Comparison of ENCODE assay signal across 19 mouse cellular contexts in genomic region chr12:84366971-84367370, GRCm38 (mm10). TPM values are rescaled to one million over a fixed set of nuclear protein-coding genes. Genes with fewer than 3 reads are reported as not detected.
DNase-seq lines count a peak whose midpoint lies in the region; ATAC-seq lines count a peak whose summit lies in the region.
"Had no signal": no experiment of that assay in that cellular context is flagged by ENCODE, and none has a peak within 500 bp of the region (broad histone marks: within the 10 kb centered on the region; RNA-seq: fewer than 3 reads in every experiment).

No protein-coding gene starts in this region.

- no peaks in the 10 kb centered on the region for H3K27me3 ChIP-seq in midbrain, embryonic 11.5 days (ENCODE audit: control insufficient read depth, insufficient read depth, low read length)
- no peaks in the 10 kb centered on the region for H3K27me3 ChIP-seq in midbrain, embryonic 13.5 days
- H3K27me3 ChIP-seq: embryonic facial prominence, embryonic 12.5 days; liver, embryonic 15.5 days; megakaryocyte, embryonic 14.5 days had no signal

- no peak overlapping the region for H3K9ac ChIP-seq in midbrain, embryonic 11.5 days (ENCODE audit: low read length)
- H3K9ac ChIP-seq in midbrain, embryonic 13.5 days (replicated peaks) = no peak overlapping the region
- H3K9ac ChIP-seq: embryonic facial prominence, embryonic 12.5 days; forebrain, postnatal 0 days; liver, embryonic 15.5 days had no signal

- peaks cover 5% of the 10 kb centered on the region for H3K4me1 ChIP-seq in midbrain, embryonic 11.5 days (ENCODE audit: control insufficient read depth, insufficient read depth, low read length)
- H3K4me1 ChIP-seq in midbrain, embryonic 13.5 days (replicated peaks) = peaks cover 16% of the 10 kb centered on the region

- no peak overlapping the region for H3K4me3 ChIP-seq in midbrain, embryonic 11.5 days (ENCODE audit: low read depth, low read length)
- no peak overlapping the region for H3K4me3 ChIP-seq in midbrain, embryonic 13.5 days (replicated peaks)
- H3K4me3 ChIP-seq: embryonic facial prominence, embryonic 12.5 days; liver, embryonic 15.5 days; megakaryocyte, embryonic 14.5 days had no signal

- peaks cover 16% of the 10 kb centered on the region for H3K36me3 ChIP-seq in midbrain, embryonic 11.5 days (ENCODE audit: control insufficient read depth, insufficient read depth, low read length)
- peaks cover 48% of the 10 kb centered on the region for H3K36me3 ChIP-seq in midbrain, embryonic 13.5 days

- peak; percentile 10 for DNase-seq in midbrain, embryonic 11.5 days (ENCODE audit: low spot score, missing footprints)
- peak; percentile 14 for DNase-seq in CD4-positive helper T cell, adult 2 months (ENCODE audit: low read depth, low spot score)
- peak; percentile 19 for DNase-seq in c-Kit-negative CD71-positive TER-119-positive erythroid progenitor cells, embryonic 14.5 days (ENCODE audit: low read depth, low spot score)
- no peak for DNase-seq in frontal cortex, adult 2 months (ENCODE audit: extremely low spot score in 1 of 2, low spot score in 1 of 2)
- no peak for DNase-seq in Muller cell, postnatal 12 days (ENCODE audit: inconsistent ontology term)
- no peak for DNase-seq in gastrocnemius, postnatal 10 days
- DNase-seq: cerebellum, adult 9-11 months; forebrain, postnatal 0 days; heart, postnatal 10 days; kidney, adult 2 months; lung, postnatal 14 days; retina, postnatal 1 day had no signal

- ATAC-seq in midbrain, embryonic 11.5 days (ENCODE audit: low FRiP score) = no peak
- no peak for ATAC-seq in midbrain, embryonic 13.5 days
- ATAC-seq in megakaryocyte progenitor cell, adult 5-6 weeks (replicated peaks; ENCODE audit: poor library complexity) = peak; percentile 63
- ATAC-seq: forebrain, postnatal 0 days had no signal

- H3K4me2 ChIP-seq in midbrain, embryonic 11.5 days = no peak overlapping the region
- H3K4me2 ChIP-seq in midbrain, embryonic 13.5 days (replicated peaks) = no peak overlapping the region
- H3K4me2 ChIP-seq: embryonic facial prominence, embryonic 12.5 days; heart, embryonic 11.5 days; liver, embryonic 15.5 days had no signal

- WGBS in midbrain, embryonic 11.5 days = 67% methylated on average over 9 of the region's 9 CpGs
- WGBS in midbrain, embryonic 13.5 days = 67% methylated on average over 9 of the region's 9 CpGs

- no peak overlapping the region for H3K27ac ChIP-seq in midbrain, embryonic 11.5 days (ENCODE audit: low read depth, low read length)
- no peak overlapping the region for H3K27ac ChIP-seq in midbrain, embryonic 13.5 days
- H3K27ac ChIP-seq: embryonic facial prominence, embryonic 12.5 days; liver, embryonic 15.5 days had no signal

- H3K9me3 ChIP-seq in midbrain, embryonic 11.5 days (ENCODE audit: control insufficient read depth, low read length) = no peaks in the 10 kb centered on the region
- H3K9me3 ChIP-seq in midbrain, embryonic 13.5 days = no peaks in the 10 kb centered on the region
- H3K9me3 ChIP-seq: embryonic facial prominence, embryonic 12.5 days; liver, embryonic 15.5 days; megakaryocyte, embryonic 14.5 days had no signal

RNA-seq across cellular contexts. Expression of gene Fam161b, which starts 5.3 kb away (rescaled TPM):
- 7.3 and 10.0 TPM in 2 replicates for polyA plus RNA-seq in midbrain, embryonic 11.5 days (2014; fragmentation: Nextera tagmentation; extraction: Ambion mirVana)
- 17.7 and 20.6 TPM in 2 replicates for polyA plus RNA-seq in midbrain, embryonic 13.5 days (2015; fragmentation: Nextera tagmentation; extraction: Ambion mirVana)
- 0.42 and 0.54 TPM in 2 replicates for total RNA-seq in megakaryocyte progenitor cell, adult 5-6 weeks (2015)
- 0.57 and 1.0 TPM in 2 replicates for total RNA-seq in megakaryocyte progenitor cell, adult 5-6 weeks (2017)
- polyA plus RNA-seq in frontal cortex, adult 2 months (2012; rRNA removed) = 15.1 and 15.5 TPM in 2 replicates
- total RNA-seq in gastrocnemius, postnatal 10 days (2021) = under 1 TPM; 0.42 to 0.65 TPM

RNA-seq across cellular contexts. Expression of gene Coq6, which starts 5.5 kb away (rescaled TPM):
- 42.0 and 42.6 TPM in 2 replicates for polyA plus RNA-seq in midbrain, embryonic 11.5 days (2014; fragmentation: Nextera tagmentation; extraction: Ambion mirVana)
- polyA plus RNA-seq in midbrain, embryonic 13.5 days (2015; fragmentation: Nextera tagmentation; extraction: Ambion mirVana) = 42.6 and 45.0 TPM in 2 replicates
- 16.7 and 20.9 TPM in 2 replicates for total RNA-seq in megakaryocyte progenitor cell, adult 5-6 weeks (2015)
- 10.3 and 18.9 TPM in 2 replicates for total RNA-seq in megakaryocyte progenitor cell, adult 5-6 weeks (2017)
- polyA plus RNA-seq in frontal cortex, adult 2 months (2012; rRNA removed) = 34.9 and 38.8 TPM in 2 replicates
- 10 to 100 TPM; 31.0 to 34.3 TPM for total RNA-seq in gastrocnemius, postnatal 10 days (2021)

RNA-seq across cellular contexts. Expression of gene Entpd5, which starts 41.9 kb away (rescaled TPM):
- 8.8 and 9.3 TPM in 2 replicates for polyA plus RNA-seq in midbrain, embryonic 11.5 days (2014; fragmentation: Nextera tagmentation; extraction: Ambion mirVana)
- 9.9 and 10.2 TPM in 2 replicates for polyA plus RNA-seq in midbrain, embryonic 13.5 days (2015; fragmentation: Nextera tagmentation; extraction: Ambion mirVana)
- 13.5 and 20.1 TPM in 2 replicates for total RNA-seq in megakaryocyte progenitor cell, adult 5-6 weeks (2015)
- total RNA-seq in megakaryocyte progenitor cell, adult 5-6 weeks (2017) = 18.4 and 23.7 TPM in 2 replicates
- 19.2 and 21.3 TPM in 2 replicates for polyA plus RNA-seq in frontal cortex, adult 2 months (2012; rRNA removed)
- total RNA-seq in gastrocnemius, postnatal 10 days (2021) = 1 to 10 TPM; 8.0 to 9.7 TPM

RNA-seq across cellular contexts. Expression of gene Bbof1, which starts 41.9 kb away (rescaled TPM):
- polyA plus RNA-seq in midbrain, embryonic 11.5 days (2014; fragmentation: Nextera tagmentation; extraction: Ambion mirVana) = 0.70 and 0.81 TPM in 2 replicates
- polyA plus RNA-seq in midbrain, embryonic 13.5 days (2015; fragmentation: Nextera tagmentation; extraction: Ambion mirVana) = 2.5 and 4.5 TPM in 2 replicates
- total RNA-seq in megakaryocyte progenitor cell, adult 5-6 weeks (2015) = 2.5 and 3.6 TPM in 2 replicates
- 3.0 and 12.4 TPM in 2 replicates for total RNA-seq in megakaryocyte progenitor cell, adult 5-6 weeks (2017)
- 7.2 and 8.5 TPM in 2 replicates for polyA plus RNA-seq in frontal cortex, adult 2 months (2012; rRNA removed)
- 1 to 10 TPM in 1 of 2 experiments, under 1 TPM in 1; 0.85 to 1.0 TPM for total RNA-seq in gastrocnemius, postnatal 10 days (2021)
- polyA plus RNA-seq: small intestine, adult 2 months had no signal

RNA-seq across cellular contexts. Expression of gene Rnf113a2, which starts 50.0 kb away (rescaled TPM):
- 28.0 and 30.8 TPM in 2 replicates for polyA plus RNA-seq in midbrain, embryonic 11.5 days (2014; fragmentation: Nextera tagmentation; extraction: Ambion mirVana)
- 27.0 and 27.1 TPM in 2 replicates for polyA plus RNA-seq in midbrain, embryonic 13.5 days (2015; fragmentation: Nextera tagmentation; extraction: Ambion mirVana)
- 28.4 and 33.5 TPM in 2 replicates for total RNA-seq in megakaryocyte progenitor cell, adult 5-6 weeks (2015)
- total RNA-seq in megakaryocyte progenitor cell, adult 5-6 weeks (2017) = 27.4 and 31.9 TPM in 2 replicates
- 15.1 and 18.3 TPM in 2 replicates for polyA plus RNA-seq in frontal cortex, adult 2 months (2012; rRNA removed)
- 1 to 10 TPM; 5.9 to 6.8 TPM for total RNA-seq in gastrocnemius, postnatal 10 days (2021)

Comparison
In these comparisons a context has a peak if more than half of its experiments do, and no peak if none do; other contexts are left out.
1. DNase-seq: peak in midbrain, embryonic 11.5 days (single experiment), CD4-positive helper T cell, adult 2 months (single experiment) and c-Kit-negative CD71-positive TER-119-positive erythroid progenitor cells, embryonic 14.5 days (single experiment); none in frontal cortex, adult 2 months (0 of 2), Muller cell, postnatal 12 days (single experiment) and gastrocnemius, postnatal 10 days (single experiment).